Mouse (Mus musculus) forebrain, embryonic 10.5 days (tissue): ENCODE results near the gene Slc30a10. TPM values are rescaled to one million over a fixed set of nuclear protein-coding genes. Genes with fewer than 3 reads are reported as not detected.

Source experiments
- DNase-seq: peaks from one replicate; pipeline ENCODE4 v3.0.0-alpha.2; 2017; ENCODE audit warnings: low spot score; ENCODE audit errors: extremely low spot score
- H3K27ac ChIP-seq: fragments of 300-500 bp; sonication (generic); 2 replicates; pipeline ENCODE4 v1.5.1; 2016; ENCODE audit warnings: mild to moderate bottlenecking
- H3K27me3 ChIP-seq: fragments of 300-500 bp; sonication (generic); 2 replicates; pipeline ENCODE4 v1.6.1; 2016; ENCODE audit warnings: mild to moderate bottlenecking; ENCODE audit not compliant: poor library complexity, severe bottlenecking
- H3K36me3 ChIP-seq: fragments of 300-500 bp; sonication (generic); replicated peaks from 2 replicates; pipeline ENCODE4 v1.6.1; 2016; ENCODE audit warnings: mild to moderate bottlenecking, moderate library complexity
- H3K4me1 ChIP-seq: fragments of 300-500 bp; sonication (generic); 2 replicates; pipeline ENCODE4 v1.6.1; 2016
- H3K4me3 ChIP-seq: fragments of 300-500 bp; sonication (generic); 2 replicates; pipeline ENCODE4 v1.5.1; 2016; ENCODE audit warnings: mild to moderate bottlenecking, moderate library complexity
- H3K9me3 ChIP-seq: fragments of 300-500 bp; sonication (generic); 2 replicates; pipeline ENCODE4 v1.6.1; 2016; ENCODE audit warnings: mild to moderate bottlenecking, moderate library complexity
- WGBS: fragments of 180-500 bp; shearing (Covaris S2); methylation state at CpG from one replicate; pipeline ENCODE4 v1.1.7; 2016; 5-methylcytosine and 5-hydroxymethylcytosine counted together
- polyA plus RNA-seq: library from polyadenylated mRNA; unstranded; fragments of >200 nt; fragmentation: Nextera tagmentation; extraction: Ambion mirVana; gene quantifications from 2 replicates; pipeline ENCODE4 v1.2.1, GENCODE M21; 2016

Gene Slc30a10
- polyA plus RNA-seq, 1 experiment from 2014 or later: 2.0 TPM

DNA sequence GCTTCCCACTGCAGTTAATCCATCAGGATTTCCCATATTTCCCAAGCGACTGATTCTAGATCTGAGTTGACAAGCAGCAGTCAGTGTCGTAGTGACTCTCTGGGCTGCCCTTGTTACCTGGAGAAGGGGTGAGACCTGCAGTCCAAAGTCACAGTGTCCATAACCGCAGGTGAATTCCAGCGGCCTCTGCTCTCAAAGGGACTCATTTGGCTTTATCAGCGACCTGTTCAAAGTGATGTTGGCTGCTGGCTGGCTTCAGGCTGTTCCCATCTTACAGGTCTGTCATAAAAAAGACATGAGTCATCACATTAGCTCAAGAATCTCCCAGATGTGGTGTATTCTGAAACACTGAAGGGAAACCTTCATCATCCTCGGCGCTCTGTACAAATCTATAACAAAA, 5.7 kb upstream of the Slc30a10 start:
- no peak overlapping the region for H3K27ac ChIP-seq

DNA sequence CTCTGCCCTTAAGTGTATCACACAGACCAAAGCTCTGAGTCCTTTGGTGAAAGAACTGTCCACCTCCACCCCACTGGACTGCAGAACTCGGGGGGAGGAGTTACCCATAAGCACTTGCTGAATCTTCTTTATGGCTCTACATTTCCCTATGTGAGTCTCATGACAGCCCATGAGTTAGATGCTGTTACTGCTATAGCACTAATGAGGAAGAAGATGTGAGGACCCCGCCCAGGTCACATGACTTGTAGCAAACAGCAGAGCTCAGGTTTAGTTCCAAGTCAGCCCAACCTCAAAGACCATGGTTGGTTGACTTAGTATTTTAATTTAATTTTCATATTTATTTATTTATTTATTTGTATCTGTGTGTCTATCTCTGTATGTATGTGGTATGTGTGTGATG, 4.9 kb upstream of the Slc30a10 start:
- peaks cover 7% of the 10 kb centered on the region for H3K4me1 ChIP-seq
- H3K4me3 ChIP-seq: no peak overlapping the region
- no peak overlapping the region for H3K27ac ChIP-seq
- 79% methylated on average over 2 of the region's 2 CpGs for WGBS
- no peaks in the 10 kb centered on the region for H3K36me3 ChIP-seq
- H3K9me3 ChIP-seq: no peaks in the 10 kb centered on the region
- DNase-seq: no peak
- peaks cover 22% of the 10 kb centered on the region for H3K27me3 ChIP-seq

More for the DNA sequence above, 5.7 kb upstream of the Slc30a10 start:
- 87% methylated on average over 7 of the region's 7 CpGs for WGBS
- Histone ChIP-seq H3K4me3 (no peak overlapping the region), H3K9me3 (no peaks in the 10 kb centered on the region), H3K36me3 (no peaks in the 10 kb centered on the region), H3K27me3 (peaks cover 14% of the 10 kb centered on the region), H3K4me1 (no peaks in the 10 kb centered on the region)
- DNase-seq: no peak

DNA sequence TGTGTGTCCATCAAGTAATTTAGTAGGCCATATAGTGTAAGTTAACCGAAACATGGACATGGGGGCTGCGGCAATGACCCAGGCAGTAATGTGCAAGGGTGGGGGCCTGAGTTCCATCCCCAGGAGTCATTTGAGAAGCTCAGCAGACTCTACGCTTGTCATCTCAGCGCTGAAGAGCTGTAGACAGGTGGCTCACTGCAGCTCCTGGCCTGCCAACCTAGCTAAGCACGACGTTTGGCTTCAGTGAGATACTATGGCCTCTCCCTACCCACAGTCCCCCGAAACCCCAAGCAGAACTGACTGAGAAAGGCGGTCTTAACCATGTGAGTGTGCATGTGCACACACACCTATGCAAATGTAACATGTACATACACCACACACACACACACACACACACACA, 3.6 kb upstream of the Slc30a10 start:
- peak overlapping the region; percentile 48 for H3K27ac ChIP-seq
- DNase-seq: no peak
- no peak overlapping the region for H3K4me3 ChIP-seq
- H3K4me1 ChIP-seq: peaks cover 19% of the 10 kb centered on the region
- no peaks in the 10 kb centered on the region for H3K36me3 ChIP-seq
- no peaks in the 10 kb centered on the region for H3K9me3 ChIP-seq
- 86% methylated on average over 8 of the region's 8 CpGs for WGBS
- peaks cover 36% of the 10 kb centered on the region for H3K27me3 ChIP-seq

DNA sequence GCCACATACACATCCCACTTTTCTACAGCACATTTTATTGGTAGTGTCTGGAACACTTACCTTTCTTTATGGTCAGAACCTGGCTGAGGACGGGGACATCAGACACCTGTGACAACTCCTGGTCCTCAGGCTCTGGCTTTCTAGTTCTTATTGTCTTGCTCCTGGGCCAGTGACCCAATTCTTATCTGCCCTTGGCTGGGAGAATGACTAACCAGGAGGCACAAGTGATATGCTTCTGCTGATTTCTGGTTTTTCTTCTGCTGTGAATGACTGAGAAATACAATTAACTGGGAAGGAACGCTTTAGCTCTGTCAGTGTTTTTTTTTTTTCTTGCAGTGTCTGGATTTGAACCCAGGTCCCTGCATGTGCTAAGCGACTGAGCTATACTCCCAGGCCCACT, 3.2 kb upstream of the Slc30a10 start:
- Histone ChIP-seq H3K4me1 (peaks cover 19% of the 10 kb centered on the region), H3K27ac (peak overlapping the region; percentile 48), H3K4me3 (no peak overlapping the region), H3K27me3 (peaks cover 40% of the 10 kb centered on the region), H3K9me3 (no peaks in the 10 kb centered on the region), H3K36me3 (no peaks in the 10 kb centered on the region)
- DNase-seq: no peak
- WGBS: 87% methylated on average over 3 of the region's 3 CpGs

DNA sequence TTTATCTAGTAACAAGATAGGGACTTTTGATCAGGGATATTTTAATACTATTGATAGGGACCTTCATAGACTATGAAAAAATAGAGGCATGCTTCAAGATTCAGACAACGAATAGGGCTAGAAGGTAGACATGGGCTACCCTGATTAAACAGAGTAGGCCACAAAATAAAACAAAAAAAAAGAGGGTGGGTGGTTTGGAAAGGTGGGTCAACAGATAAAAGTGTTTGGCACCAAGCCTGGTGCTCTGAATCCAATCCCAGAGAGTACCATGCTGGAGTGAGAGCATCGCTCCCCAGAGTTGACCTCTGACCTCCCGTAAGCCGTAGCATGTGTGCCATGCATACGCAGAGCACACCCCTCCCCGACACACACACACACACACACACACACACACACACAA, 2.2 kb upstream of the Slc30a10 start:
- Histone ChIP-seq H3K27me3 (peaks cover 50% of the 10 kb centered on the region), H3K36me3 (no peaks in the 10 kb centered on the region), H3K4me1 (peaks cover 19% of the 10 kb centered on the region), H3K4me3 (no peak overlapping the region), H3K27ac (no peak overlapping the region), H3K9me3 (no peaks in the 10 kb centered on the region)
- WGBS: 85% methylated on average over 6 of the region's 6 CpGs
- no peak for DNase-seq

DNA sequence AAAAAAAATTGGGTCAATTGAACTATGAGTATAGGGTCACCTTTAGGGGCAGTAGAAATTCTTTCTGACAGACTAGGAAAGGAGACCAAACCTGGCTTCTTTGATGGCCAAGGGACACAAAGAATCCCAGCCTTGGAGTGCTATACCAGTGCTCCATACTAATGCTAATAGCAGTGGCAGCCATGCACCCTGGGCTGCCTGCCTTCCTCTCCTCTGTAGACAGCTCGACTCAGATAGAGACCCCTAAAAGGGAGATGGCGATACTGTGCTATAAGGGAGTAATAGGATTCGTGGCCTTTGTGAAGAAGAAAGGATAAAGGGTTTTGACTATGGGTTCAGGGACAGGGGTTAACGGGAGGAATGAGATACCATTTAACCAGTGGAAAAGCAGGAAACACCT, 504 bp upstream of the Slc30a10 start:
- no peaks in the 10 kb centered on the region for H3K9me3 ChIP-seq
- peaks cover 19% of the 10 kb centered on the region for H3K4me1 ChIP-seq
- DNase-seq: no peak
- 41% methylated on average over 4 of the region's 4 CpGs for WGBS
- H3K4me3 ChIP-seq: peak overlapping the region; percentile 71
- H3K36me3 ChIP-seq: no peaks in the 10 kb centered on the region
- H3K27me3 ChIP-seq: peaks cover 51% of the 10 kb centered on the region
- peak overlapping the region; percentile 85; the same call in 1 of the 2 replicates for H3K27ac ChIP-seq

DNA sequence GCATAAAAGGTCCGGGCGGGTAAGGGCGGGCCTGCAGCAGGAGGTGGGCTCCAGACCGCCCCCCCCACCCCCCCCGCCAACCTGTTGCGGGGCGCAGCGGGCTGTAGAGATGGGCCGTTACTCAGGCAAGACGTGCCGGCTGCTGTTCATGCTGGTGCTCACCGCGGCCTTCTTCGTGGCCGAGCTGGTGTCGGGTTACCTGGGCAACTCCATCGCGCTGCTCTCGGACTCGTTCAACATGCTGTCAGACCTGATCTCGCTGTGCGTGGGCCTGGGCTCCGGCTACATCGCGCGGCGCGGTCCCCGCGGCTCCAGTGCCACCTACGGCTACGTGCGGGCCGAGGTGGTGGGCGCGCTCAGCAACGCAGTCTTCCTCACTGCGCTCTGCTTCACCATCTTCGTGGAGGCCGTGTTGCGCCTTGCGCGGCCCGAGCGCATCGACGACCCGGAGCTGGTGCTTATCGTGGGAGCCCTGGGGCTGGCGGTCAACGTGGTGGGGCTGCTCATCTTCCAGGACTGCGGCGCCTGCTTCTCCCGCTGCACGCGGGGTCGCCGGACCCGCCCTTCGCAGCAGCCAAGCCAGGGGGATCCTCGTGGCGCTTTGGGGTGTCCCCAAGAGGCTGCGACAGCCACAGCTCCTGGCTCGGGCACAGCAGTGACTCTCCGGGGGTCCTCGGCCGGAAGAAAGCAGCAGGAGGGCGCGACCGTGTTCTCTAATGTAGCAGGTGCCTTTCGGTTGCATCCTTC, 480 bp downstream of the Slc30a10 start:
- peak overlapping the region; percentile 71 for H3K4me3 ChIP-seq
- DNase-seq: peak; percentile 70
- H3K27ac ChIP-seq: peak overlapping the region; percentile 85
- peaks cover 19% of the 10 kb centered on the region for H3K4me1 ChIP-seq
- no peaks in the 10 kb centered on the region for H3K36me3 ChIP-seq
- WGBS: under 1% methylated on average over 70 of the region's 71 CpGs
- H3K27me3 ChIP-seq: peaks cover 51% of the 10 kb centered on the region
- no peaks in the 10 kb centered on the region for H3K9me3 ChIP-seq

DNA sequence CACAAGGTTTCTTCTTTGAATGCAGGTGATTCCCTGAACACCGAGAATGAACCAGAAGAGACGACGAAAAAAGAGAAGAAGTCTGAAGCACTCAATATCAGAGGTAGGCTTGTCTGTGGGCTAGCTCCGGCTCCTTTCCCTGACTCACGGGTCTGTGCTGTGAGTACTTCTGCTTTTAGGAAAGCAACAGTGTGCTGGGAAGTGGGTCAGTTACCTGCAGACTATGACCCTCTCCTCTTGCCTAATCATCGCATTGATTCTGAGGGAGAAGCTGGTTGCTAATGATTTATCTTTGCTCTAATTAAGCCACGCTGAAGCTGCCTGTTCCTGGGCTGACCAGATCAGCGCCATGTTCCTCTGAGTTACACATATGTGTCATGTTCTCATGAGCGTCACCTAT, 1.7 kb downstream of the Slc30a10 start:
- no peak for DNase-seq
- Histone ChIP-seq H3K36me3 (no peaks in the 10 kb centered on the region), H3K4me3 (peak overlapping the region; percentile 71), H3K27ac (0 out of 2 replicates have a peak overlapping the region, but pooled peaks have one; percentile 85), H3K9me3 (no peaks in the 10 kb centered on the region), H3K27me3 (peaks cover 51% of the 10 kb centered on the region), H3K4me1 (peaks cover 19% of the 10 kb centered on the region)
- WGBS: 87% methylated on average over 9 of the region's 9 CpGs

DNA sequence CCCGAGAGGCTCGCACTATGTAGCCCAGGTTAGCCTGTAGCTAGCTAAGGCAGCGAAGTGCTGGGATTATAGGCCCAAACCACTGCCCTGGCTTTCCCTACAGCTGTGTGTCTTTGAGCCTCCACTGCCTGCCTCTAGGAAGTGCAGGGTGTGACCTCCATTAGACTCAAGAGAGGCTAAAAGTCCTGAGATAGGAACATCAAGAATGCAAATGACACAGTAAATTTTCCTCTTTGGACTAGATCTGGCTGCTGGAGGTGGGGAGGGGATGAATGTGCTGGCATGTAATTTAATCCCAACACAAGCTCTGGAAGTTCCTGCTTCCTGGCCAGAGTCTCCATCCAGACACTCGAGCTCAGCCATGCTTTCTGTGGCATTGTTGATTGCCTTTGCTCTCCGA, 5.4 kb downstream of the Slc30a10 start:
- no peaks in the 10 kb centered on the region for H3K9me3 ChIP-seq
- H3K27me3 ChIP-seq: peaks cover 25% of the 10 kb centered on the region
- H3K36me3 ChIP-seq: no peaks in the 10 kb centered on the region
- H3K4me1 ChIP-seq: peaks cover 8% of the 10 kb centered on the region
- DNase-seq: no peak
- no peak overlapping the region for H3K4me3 ChIP-seq
- WGBS: 86% methylated on average over 5 of the region's 5 CpGs
- H3K27ac ChIP-seq: no peak overlapping the region

DNA sequence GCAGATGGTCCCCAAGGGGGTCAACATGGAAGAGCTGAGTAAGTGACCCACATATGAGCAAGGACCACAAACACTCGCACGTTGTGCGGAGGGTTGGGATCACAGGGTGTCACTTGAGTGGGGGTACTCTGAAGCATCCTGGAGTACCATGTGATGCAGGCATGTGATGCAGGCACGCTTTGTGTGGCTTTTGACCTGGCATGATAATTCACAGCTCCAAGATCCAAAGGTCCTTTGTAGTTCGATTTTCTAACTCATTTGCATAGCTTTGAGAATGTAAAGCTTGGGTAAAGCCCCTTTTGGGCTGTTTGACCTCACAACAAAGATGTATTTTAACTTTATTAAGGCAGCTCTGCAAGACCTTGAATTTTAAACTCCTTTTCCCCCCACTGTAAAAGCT, 8.2 kb downstream of the Slc30a10 start:
- WGBS: 77% methylated on average over 5 of the region's 5 CpGs

DNA sequence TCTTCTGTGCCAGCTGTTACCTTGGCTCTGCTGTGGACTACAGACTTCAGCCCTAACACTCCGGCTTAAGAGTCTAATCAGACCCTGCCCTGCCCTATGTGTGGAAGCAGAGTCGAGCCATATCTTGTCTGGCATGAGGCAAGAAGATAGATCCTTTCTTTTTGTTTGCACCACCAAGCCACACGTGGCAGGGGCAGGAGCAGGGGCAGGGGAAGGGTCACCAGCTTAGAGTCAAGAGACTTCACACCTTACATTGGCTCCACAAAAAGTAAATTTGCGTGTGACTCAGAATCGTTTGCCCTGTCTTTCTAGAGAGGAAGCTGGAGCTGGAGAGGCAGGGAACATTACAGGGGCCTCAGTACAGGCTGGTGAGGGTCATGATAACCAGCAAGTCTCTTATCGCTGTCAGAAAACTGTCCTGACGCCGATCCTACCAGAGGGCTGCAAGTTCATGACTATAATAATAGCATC, 14.9 kb downstream of the Slc30a10 start:
- DNase-seq: no peak
- no peaks in the 10 kb centered on the region for H3K36me3 ChIP-seq
- H3K27ac ChIP-seq: peak overlapping the region; percentile 37; the same call in 1 of the 2 replicates
- no peaks in the 10 kb centered on the region for H3K27me3 ChIP-seq
- peaks cover 4% of the 10 kb centered on the region for H3K4me1 ChIP-seq
- H3K4me3 ChIP-seq: no peak overlapping the region
- H3K9me3 ChIP-seq: no peaks in the 10 kb centered on the region
- 84% methylated on average over 8 of the region's 8 CpGs for whole genome bisulfite sequencing

More for the DNA sequence above, 8.2 kb downstream of the Slc30a10 start:
- Histone ChIP-seq H3K36me3 (no peaks in the 10 kb centered on the region), H3K27ac (no peak overlapping the region), H3K4me1 (no peaks in the 10 kb centered on the region), H3K9me3 (no peaks in the 10 kb centered on the region), H3K4me3 (no peak overlapping the region), H3K27me3 (no peaks in the 10 kb centered on the region)
- no peak for DNase-seq

DNA sequence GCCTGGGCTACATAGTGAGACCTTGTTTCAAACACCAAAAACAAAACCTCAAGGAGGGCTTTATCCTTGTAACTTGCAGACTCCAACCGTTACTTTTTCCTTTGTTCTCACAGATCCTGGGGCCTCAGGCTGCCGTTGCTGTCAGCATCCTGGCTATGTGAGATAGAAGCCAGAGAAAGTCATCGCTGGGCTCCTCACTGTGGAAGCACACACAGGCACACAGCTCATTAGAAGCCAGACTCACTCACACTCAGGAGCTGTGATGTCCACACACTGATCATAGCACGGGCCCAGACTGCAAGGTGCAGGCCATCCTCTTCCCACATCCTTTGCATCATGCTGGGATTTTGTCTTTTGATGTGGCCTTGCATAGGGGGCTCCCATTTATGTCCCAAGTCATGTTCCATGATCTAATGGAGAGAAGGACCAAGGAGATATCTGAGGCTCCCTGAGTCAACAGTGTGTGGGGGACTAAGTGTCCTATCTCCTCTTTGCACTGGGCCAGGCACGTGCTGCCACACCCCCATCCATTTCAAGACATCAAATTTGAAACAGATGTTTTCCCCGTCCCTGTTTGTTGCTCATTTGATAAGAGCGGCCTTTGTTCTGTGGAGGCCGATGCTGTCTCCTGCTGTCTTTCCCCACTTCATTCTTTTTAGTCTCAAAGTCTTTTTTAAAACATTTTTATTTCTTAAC, 17.5 kb downstream of the Slc30a10 start:
- no peaks in the 10 kb centered on the region for H3K9me3 ChIP-seq
- peak overlapping the region; percentile 72 for H3K27ac ChIP-seq
- H3K4me1 ChIP-seq: peaks cover 4% of the 10 kb centered on the region
- DNase-seq: no peak
- H3K36me3 ChIP-seq: no peaks in the 10 kb centered on the region
- 51% methylated on average over 8 of the region's 8 CpGs for WGBS
- no peaks in the 10 kb centered on the region for H3K27me3 ChIP-seq
- no peak overlapping the region for H3K4me3 ChIP-seq

DNA sequence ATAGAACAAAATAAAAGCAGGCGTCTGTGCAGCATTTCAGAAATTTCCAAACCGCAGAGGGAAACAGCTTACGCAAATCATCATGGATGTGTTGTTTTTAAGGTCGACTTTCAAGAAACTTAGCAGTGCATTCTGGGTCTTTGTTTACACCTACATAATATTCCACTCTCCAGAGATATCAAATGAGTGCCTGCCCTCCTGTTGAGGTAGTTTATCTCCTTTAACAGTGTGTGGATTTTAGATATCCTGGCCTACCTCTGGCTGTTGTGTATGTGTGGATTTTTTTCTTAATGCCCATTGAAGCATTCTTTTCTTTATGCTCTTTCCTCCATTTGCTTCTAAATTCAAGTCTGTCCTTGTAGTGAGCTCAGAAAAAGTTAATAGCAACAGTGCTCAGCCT, 18.1 kb downstream of the Slc30a10 start:
- H3K27ac ChIP-seq: peak overlapping the region; percentile 48; the same call in 1 of the 2 replicates
- no peaks in the 10 kb centered on the region for H3K9me3 ChIP-seq
- WGBS: 86% methylated on average over 4 of the region's 4 CpGs
- no peaks in the 10 kb centered on the region for H3K36me3 ChIP-seq
- no peaks in the 10 kb centered on the region for H3K27me3 ChIP-seq
- H3K4me3 ChIP-seq: no peak overlapping the region
- peaks cover 4% of the 10 kb centered on the region for H3K4me1 ChIP-seq
- no peak for DNase-seq
